Mouse (Mus musculus) MEL (cell line): ENCODE data around the gene Tbc1d1. TPM values are rescaled to one million over a fixed set of nuclear protein-coding genes. Genes with fewer than 3 reads are reported as not detected.

Source experiments
- DNase-seq: peaks from one replicate; pipeline ENCODE4 v3.0.0; 2011; ENCODE audit warnings: low read depth, low spot score
- H3K27ac ChIP-seq: 2 replicates; pipeline ENCODE4 v1.5.1; 2012; ENCODE audit warnings: low read depth, mild to moderate bottlenecking, control low read depth, low read length, moderate library complexity; ENCODE audit not compliant: control insufficient read depth
- H3K27me3 ChIP-seq, 2 experiments: fragments of 150-350 bp in 1 of 2; sonication (generic) in 1 of 2; 2 replicates each; pipeline ENCODE4 v1.6.1; 2012; ENCODE audit warnings: low read length in 2 of 2, mild to moderate bottlenecking in 2 of 2, improper control_type of control experiment in 1 of 2, moderate library complexity in 1 of 2; ENCODE audit not compliant: insufficient read depth in 2 of 2, control insufficient read depth in 1 of 2
- H3K36me3 ChIP-seq, 2 experiments: 2 replicates each; pipeline ENCODE4 v1.6.1; 2012 to 2014; ENCODE audit warnings: low read length in 2 of 2, improper control_type of control experiment in 1 of 2, inconsistent platforms in 1 of 2, mild to moderate bottlenecking in 1 of 2; ENCODE audit not compliant: insufficient read depth in 2 of 2, control insufficient read depth in 1 of 2
- H3K4me1 ChIP-seq, 2 experiments: fragments of 150-350 bp in 1 of 2; sonication (generic) in 1 of 2; 2 replicates each; pipeline ENCODE4 v1.6.1; 2012; ENCODE audit warnings: low read length in 2 of 2, improper control_type of control experiment in 1 of 2, mild to moderate bottlenecking in 1 of 2; ENCODE audit not compliant: insufficient read depth in 2 of 2, control insufficient read depth in 1 of 2
- H3K4me3 ChIP-seq, 2 experiments: fragments of 150-350 bp in 1 of 2; sonication (generic) in 1 of 2; 2 replicates each; pipeline ENCODE4 v1.5.1; 2012; ENCODE audit warnings: low read depth in 2 of 2, low read length in 2 of 2, mild to moderate bottlenecking in 2 of 2, moderate library complexity in 2 of 2, control low read depth in 1 of 2, improper control_type of control experiment in 1 of 2; ENCODE audit not compliant: control insufficient read depth in 1 of 2, insufficient read depth in 1 of 2
- H3K79me2 ChIP-seq: 2 replicates; pipeline ENCODE4 v1.6.1; 2012; ENCODE audit warnings: mild to moderate bottlenecking, low read length, moderate library complexity; ENCODE audit not compliant: control insufficient read depth, poor library complexity, insufficient read depth
- H3K9ac ChIP-seq: 2 replicates; pipeline ENCODE4 v1.6.1; 2012; ENCODE audit warnings: low read depth, mild to moderate bottlenecking, control low read depth, low read length, moderate library complexity; ENCODE audit not compliant: control insufficient read depth, poor library complexity, severe bottlenecking
- H3K9me3 ChIP-seq: fragments of 150-350 bp; sonication (generic); replicated peaks from 2 replicates; pipeline ENCODE4 v1.6.1; 2012; ENCODE audit warnings: mild to moderate bottlenecking, low read length, improper control_type of control experiment, moderate library complexity; ENCODE audit not compliant: insufficient read depth
- CHD1 ChIP-seq: IDR thresholded peaks from 2 replicates; pipeline ENCODE4 v1.6.1; 2012; ENCODE audit warnings: low read depth, mild to moderate bottlenecking, inconsistent platforms, low read length, improper control_type of control experiment
- CTCF ChIP-seq, 3 experiments: IDR thresholded peaks in 2 of 3; conservative IDR thresholded peaks in 1 of 3; 2 replicates each; pipeline ENCODE4 v1.5.1; 2011 to 2012; ENCODE audit warnings: low read length in 3 of 3, low read depth in 2 of 3, mild to moderate bottlenecking in 2 of 3, improper control_type of control experiment in 1 of 3, inconsistent platforms in 1 of 3, mixed read lengths in 1 of 3, moderate library complexity in 1 of 3; ENCODE audit not compliant: control insufficient read depth in 1 of 3, insufficient read depth in 1 of 3, poor library complexity in 1 of 3, severe bottlenecking in 1 of 3
- EP300 ChIP-seq, 2 experiments: IDR thresholded peaks; 2 replicates each; pipeline ENCODE4 v1.6.1; 2011; ENCODE audit warnings: improper control_type of control experiment in 2 of 2, low read length in 2 of 2, low read depth in 1 of 2, mild to moderate bottlenecking in 1 of 2
- JUND ChIP-seq: IDR thresholded peaks from 2 replicates; pipeline ENCODE4 v1.6.1; 2011; ENCODE audit warnings: low read depth, mild to moderate bottlenecking, improper control_type of control experiment, low read length
- MAFK ChIP-seq: IDR thresholded peaks from 2 replicates; pipeline ENCODE4 v1.6.1; 2011; ENCODE audit warnings: low read depth, mild to moderate bottlenecking, low read length, improper control_type of control experiment, borderline replicate concordance
- MAX ChIP-seq: IDR thresholded peaks from 2 replicates; pipeline ENCODE4 v1.6.1; 2011; ENCODE audit warnings: low read length, improper control_type of control experiment
- MEF2A ChIP-seq: IDR thresholded peaks from 2 replicates; pipeline ENCODE4 v1.6.1; 2014; ENCODE audit warnings: low read depth, mild to moderate bottlenecking, inconsistent platforms, low read length, improper control_type of control experiment; ENCODE audit not compliant: poor library complexity, insufficient replicate concordance, severe bottlenecking; ENCODE audit errors: extremely low read depth
- NELFE ChIP-seq: IDR thresholded peaks from 2 replicates; pipeline ENCODE4 v1.6.1; 2011; ENCODE audit warnings: low read depth, low read length, improper control_type of control experiment
- POLR2AphosphoS5 ChIP-seq: IDR thresholded peaks from 2 replicates; pipeline ENCODE4 v1.6.1; 2012; ENCODE audit warnings: low read depth, borderline replicate concordance, mild to moderate bottlenecking, inconsistent platforms, low read length, moderate library complexity, mixed read lengths
- SIN3A ChIP-seq: IDR thresholded peaks from 2 replicates; pipeline ENCODE4 v1.6.1; 2012; ENCODE audit warnings: low read length, improper control_type of control experiment, inconsistent platforms
- TAL1 ChIP-seq: IDR thresholded peaks from 2 replicates; pipeline ENCODE4 v1.6.1; 2012; ENCODE audit warnings: mild to moderate bottlenecking, inconsistent platforms, low read length, moderate library complexity, mixed read lengths
- TCF12 ChIP-seq: IDR thresholded peaks from 2 replicates; pipeline ENCODE4 v1.6.1; 2014; ENCODE audit warnings: low read depth, mild to moderate bottlenecking, inconsistent platforms, low read length, improper control_type of control experiment, moderate library complexity
- UBTF ChIP-seq: IDR thresholded peaks from 2 replicates; pipeline ENCODE4 v1.6.1; 2012; ENCODE audit warnings: low read depth, mild to moderate bottlenecking, inconsistent platforms, low read length, improper control_type of control experiment, moderate library complexity, borderline replicate concordance; ENCODE audit not compliant: insufficient read depth
- USF2 ChIP-seq, 2 experiments: IDR thresholded peaks; 2 replicates each; pipeline ENCODE4 v1.6.1; 2011 to 2012; ENCODE audit warnings: improper control_type of control experiment in 2 of 2, low read length in 2 of 2, borderline replicate concordance in 1 of 2, inconsistent platforms in 1 of 2, low read depth in 1 of 2, mild to moderate bottlenecking in 1 of 2; ENCODE audit not compliant: insufficient read depth in 1 of 2
- ZC3H11A ChIP-seq: IDR thresholded peaks from 2 replicates; pipeline ENCODE4 v1.6.1; 2012; ENCODE audit warnings: low read depth, mild to moderate bottlenecking, inconsistent platforms, low read length, improper control_type of control experiment
- polyA plus RNA-seq, 2 experiments: library from polyadenylated mRNA; stranded (reverse) in 1 of 2; unstranded in 1 of 2; fragments of >175 nt in 1 of 2; fragments of >200 nt in 1 of 2; gene quantifications; 2 replicates each; pipeline versions ENCODE4 v1.2.1 to v1.2.4; 2012; ENCODE audit warnings: low replicate concordance in 2 of 2, low read depth in 1 of 2; ENCODE audit not compliant: insufficient read length in 2 of 2, insufficient read depth in 1 of 2, missing spikeins in 1 of 2
- total RNA-seq: library from RNA; depleted of rRNA; stranded (reverse); fragments of 300-350 nt; gene quantifications from 2 replicates; pipeline ENCODE4 v1.2.3, GENCODE M21; 2012

The Tbc1d1 gene
- total and polyA plus RNA-seq, 3 experiments, result 22.5 to 24.4 TPM; not detected in 1

- Histone ChIP-seq H3K36me3 (peaks cover 0 to 21% of the 10 kb centered on the region in 2 experiments; a peak in 2 of 4 replicates), H3K27me3 (no peaks in the 10 kb centered on the region), H3K9ac (no peak overlapping the region), H3K9me3 (no peaks in the 10 kb centered on the region), H3K4me1 (peaks cover 6 to 25% of the 10 kb centered on the region in 2 experiments), H3K79me2 (peaks cover 9% of the 10 kb centered on the region), H3K4me3 (no peak overlapping the region), H3K27ac (no peak overlapping the region)
- DNase-seq, result peak; percentile 49
- TF ChIP-seq POLR2AphosphoS5 (no peak), MAX (no peak), EP300 (IDR thresholded peaks at IDR 0.05; ENCODE audit: low read depth in 1 of 2, low read length in 2 of 2) (peak in 1 of 2 experiments; percentile 42; a peak in 1 of 4 replicates), TAL1 (no peak), CHD1 (no peak), JUND (no peak), TCF12 (no peak), USF2 (IDR thresholded peaks at IDR 0.05; ENCODE audit: borderline replicate concordance in 1 of 2, insufficient read depth in 1 of 2, low read depth in 1 of 2, low read length in 2 of 2) (no peak), ZC3H11A (no peak), CTCF (IDR thresholded peaks at IDR 0.05 in 2 of 3, conservative IDR thresholded peaks at IDR 0.05 in 1 of 3; ENCODE audit: control insufficient read depth in 1 of 3, insufficient read depth in 1 of 3, low read depth in 2 of 3, low read length in 3 of 3, poor library complexity in 1 of 3, severe bottlenecking in 1 of 3) (no peak), SIN3A (0 out of 2 replicates have a peak, but pooled peaks have one; percentile 16), UBTF (no peak), MEF2A (no peak), NELFE (no peak)
These were observed 78.3 kb downstream of the Tbc1d1 start for GRCm38 (mm10) chr5:64234269-64234985.

DNA sequence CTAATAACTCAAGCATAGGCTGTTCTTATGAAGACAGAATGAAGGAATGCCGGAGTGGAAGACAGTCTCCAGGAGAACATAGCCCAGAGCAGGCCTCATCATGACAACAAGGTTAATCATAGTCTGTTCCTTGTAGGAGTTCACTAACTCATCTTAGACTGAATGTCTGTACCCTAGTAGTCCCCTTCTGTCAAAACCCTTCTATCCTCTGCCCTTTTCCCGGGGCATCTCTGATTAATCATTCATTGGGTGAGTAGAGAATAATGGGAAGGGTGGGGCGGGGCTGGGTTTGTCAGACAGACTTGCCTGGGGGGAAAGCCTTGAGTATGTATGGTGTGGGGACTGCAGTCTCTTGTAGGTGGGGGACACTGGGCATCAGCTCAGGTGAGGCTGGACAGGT, 79.1 kb downstream of the Tbc1d1 start:
- no peak overlapping the region for H3K4me3 ChIP-seq
- no peak overlapping the region for H3K27ac ChIP-seq
- peaks cover 9% of the 10 kb centered on the region for H3K79me2 ChIP-seq
- no peaks in the 10 kb centered on the region for H3K27me3 ChIP-seq
- H3K4me1 ChIP-seq, result peaks cover 4 to 28% of the 10 kb centered on the region in 2 experiments
- peaks cover 0 to 25% of the 10 kb centered on the region in 2 experiments; a peak in 2 of 4 replicates for H3K36me3 ChIP-seq
- H3K9me3 ChIP-seq, result no peaks in the 10 kb centered on the region
- TF ChIP-seq POLR2AphosphoS5, result no peak
- TF ChIP-seq MAFK, result no peak
- no peak for TF ChIP-seq NELFE
- H3K9ac ChIP-seq, result no peak overlapping the region
- DNase-seq, result no peak
